Mouse (Mus musculus) left cerebral cortex, postnatal 36 days (tissue): ENCODE results near the gene Kcnc2. TPM values are rescaled to one million over a fixed set of nuclear protein-coding genes. Genes with fewer than 3 reads are reported as not detected.
"Not testable (repeated sequence)": the region's sequence is repeated elsewhere in the genome, so short reads cannot be mapped to it uniquely, and the experiment has no call there.

Experiments used
- DNase-seq, 2 experiments: peaks; one replicate each; pipeline ENCODE4 v3.0.0; 2021 to 2022; ENCODE audit warnings: low spot score in 2 of 2, mixed read lengths in 1 of 2
- intact Hi-C: fragments of 180-260 bp; cut with DNase I; formaldehyde crosslinking; loops from one replicate; pipeline ENCODE4 v1.15.1; 2025
- total RNA-seq, 2 experiments: library from RNA; stranded (reverse); gene quantifications; 2 replicates each; pipeline ENCODE4 v1.2.3; 2021

Kcnc2 gene
- 10 to 100 TPM; 82.0 to 92.6 TPM for total RNA-seq

DNA sequence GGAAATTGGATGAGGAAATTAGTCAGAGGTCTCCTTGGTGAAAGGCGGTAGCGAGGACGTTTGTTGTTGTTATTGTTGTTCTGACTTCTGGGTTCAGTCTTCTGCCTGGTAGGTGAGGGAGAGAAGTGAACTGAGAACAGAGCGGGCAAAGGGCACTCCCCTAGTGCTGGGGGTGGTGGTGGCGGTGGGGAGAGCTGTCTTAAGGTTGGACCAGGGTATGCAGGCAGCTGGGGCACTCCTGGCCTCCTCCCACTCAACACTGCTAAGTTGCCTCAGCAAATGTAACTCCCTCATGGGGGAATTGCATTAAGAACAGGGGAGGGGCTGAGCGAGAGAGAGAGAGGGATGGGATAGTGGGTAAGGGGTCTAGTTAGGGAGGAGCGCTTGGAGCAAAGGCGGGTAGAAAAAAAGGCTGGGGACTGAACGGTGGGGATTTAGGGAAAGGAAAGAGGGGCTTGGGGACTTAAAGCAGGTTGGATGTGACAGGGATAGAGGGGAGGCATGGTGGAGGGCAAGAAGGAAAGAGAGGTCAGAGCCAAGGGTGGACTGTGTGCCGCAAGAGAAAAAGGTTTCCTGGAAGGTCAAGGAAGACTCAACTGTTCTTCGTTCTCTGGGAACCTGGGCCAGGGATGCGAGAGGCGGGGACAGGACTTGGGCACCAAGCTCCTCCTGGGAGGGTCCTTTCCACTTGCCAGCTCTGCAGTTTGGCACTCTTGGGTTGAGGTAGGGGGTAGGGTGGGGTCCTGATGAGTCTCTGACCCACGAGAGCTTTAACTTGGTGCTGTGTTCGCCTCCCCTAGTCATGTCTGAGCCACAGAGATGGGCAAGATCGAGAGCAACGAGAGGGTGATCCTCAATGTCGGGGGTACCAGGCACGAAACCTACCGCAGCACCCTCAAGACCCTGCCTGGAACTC is at the start of gene Kcnc2:
Gene Kcnc2, plus strand, starts transcription at position 235 of the 916 bp plus-strand sequence.
- intact Hi-C loops = no loop called here
- DNase-seq = peak in 1 of 2 experiments; percentile 13

DNA sequence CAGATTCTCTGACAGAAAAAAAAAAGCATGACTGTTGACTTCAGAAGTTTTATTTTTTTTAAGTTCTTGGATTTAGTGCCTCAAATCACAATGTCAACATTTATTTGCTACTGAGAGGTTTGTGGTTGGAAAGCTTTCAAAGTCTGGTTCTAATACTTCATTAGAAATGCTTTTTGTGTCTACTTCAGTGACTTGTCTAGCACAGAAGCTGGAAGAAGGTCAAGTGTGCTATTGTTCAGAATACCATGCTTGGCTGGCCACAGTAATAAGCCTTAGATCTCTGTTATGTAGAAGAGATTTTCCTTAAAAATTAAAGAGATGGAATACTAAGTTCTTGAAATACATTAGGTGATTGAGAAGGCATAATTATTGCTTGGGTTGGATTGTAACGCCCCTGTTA is 43.8 kb upstream of the Kcnc2 start:
- intact Hi-C loops = no loop called here
- no peak for DNase-seq

DNA sequence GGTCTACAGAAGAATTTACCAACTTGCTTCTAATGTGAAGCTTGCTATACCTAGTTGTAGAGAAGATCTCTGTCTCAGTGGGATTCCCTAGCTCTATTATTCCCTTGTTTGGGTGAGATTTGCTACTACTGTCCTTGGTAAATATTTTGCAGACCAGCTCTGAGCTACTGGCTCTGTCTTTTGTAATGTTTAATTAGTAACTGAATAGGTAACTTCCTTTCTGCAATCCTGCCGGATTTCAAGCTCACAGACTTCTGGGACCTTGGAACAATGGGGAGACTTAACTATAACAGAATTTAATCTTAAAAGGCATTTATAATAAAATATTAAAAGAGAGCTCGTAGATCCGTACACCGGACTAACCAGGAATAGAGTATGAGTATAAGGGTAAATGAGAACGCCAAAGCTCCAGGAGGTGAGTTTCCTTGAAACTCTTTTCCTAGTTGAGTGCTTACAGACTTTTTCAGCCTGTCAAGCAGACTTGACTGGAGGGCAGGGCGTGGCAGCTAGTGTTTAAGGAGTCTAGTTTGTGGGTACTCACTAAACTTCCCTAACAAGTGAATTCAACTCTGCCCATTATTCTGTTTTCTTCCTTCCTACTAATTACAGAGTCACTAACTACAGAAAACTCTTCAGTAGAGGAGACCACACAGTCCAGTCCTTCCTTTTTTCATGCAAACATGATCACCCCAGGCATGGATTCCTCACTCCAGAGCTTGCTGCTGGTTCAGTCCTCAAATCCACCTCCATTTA is 41.7 kb upstream of the Kcnc2 start:
- DNase-seq, intact Hi-C loops: not testable (repeated sequence)

DNA sequence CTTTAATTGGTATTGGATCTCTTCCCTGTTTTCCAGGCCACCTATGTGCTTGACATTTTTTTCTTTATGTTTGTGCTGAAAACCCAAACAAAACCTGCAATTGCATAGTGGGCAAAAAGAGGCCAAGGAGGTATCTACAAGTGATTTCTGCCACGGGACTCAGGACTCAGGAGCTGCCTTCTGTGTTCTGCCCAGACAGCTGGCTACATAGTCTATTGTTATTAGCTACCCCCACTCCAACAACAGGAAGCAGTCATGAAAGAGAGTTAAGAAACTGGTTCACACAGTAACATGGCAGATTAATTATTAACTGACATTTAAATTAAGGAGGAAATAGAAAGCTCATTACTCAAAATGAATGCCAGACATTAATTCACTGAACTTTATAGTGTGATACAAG is 38.2 kb upstream of the Kcnc2 start:
- intact Hi-C loops = not testable (repeated sequence)

DNA sequence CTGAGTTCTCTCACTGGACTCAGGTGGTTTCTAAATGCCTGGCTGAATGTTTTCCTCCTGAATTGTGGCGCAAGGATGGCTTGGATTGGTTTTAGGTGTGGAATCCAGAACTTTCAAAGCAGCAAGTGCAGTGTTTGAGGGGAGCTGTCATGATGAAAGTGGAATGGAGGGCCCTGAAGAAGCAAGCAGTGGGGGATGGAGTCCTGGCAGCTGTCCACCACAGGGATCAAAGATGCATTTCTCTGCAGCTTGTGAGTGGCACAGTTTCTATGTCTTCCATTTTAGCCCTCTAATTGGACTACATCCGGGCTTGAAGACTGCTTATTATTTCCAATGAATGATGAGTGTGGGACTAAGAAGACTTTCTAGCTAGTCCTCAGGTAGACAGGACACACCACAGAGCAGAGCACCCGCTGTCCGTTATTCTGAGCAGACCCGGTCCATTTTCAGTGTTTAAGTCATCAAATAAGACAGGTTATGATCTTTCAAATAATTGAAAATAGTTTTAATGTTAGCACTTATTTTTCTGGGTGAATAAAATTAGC is 35.5 kb upstream of the Kcnc2 start:
- intact Hi-C loops, DNase-seq: not testable (repeated sequence)

More for the DNA sequence above, 38.2 kb upstream of the Kcnc2 start:
- DNase-seq = not testable (repeated sequence)

DNA sequence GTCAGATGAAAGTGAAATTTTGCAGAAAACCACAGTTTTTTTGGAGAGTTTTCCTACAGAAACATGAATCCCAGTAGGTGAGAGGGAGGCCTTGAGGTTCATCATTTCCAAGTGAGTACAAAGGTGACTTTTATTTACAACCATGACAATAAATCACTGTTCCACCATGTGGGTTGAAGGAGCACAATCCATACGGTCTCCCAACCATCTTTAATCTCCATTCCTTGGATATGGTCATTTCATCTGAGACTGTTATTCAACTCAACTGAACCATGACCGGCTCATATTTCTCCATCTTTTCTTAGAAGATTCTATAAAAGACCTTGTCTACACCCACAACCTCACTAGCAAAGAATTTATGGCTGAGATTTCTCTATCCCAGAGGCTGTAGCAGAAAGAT is 22.6 kb upstream of the Kcnc2 start:
- intact Hi-C loops = no loop called here
- no peak for DNase-seq

DNA sequence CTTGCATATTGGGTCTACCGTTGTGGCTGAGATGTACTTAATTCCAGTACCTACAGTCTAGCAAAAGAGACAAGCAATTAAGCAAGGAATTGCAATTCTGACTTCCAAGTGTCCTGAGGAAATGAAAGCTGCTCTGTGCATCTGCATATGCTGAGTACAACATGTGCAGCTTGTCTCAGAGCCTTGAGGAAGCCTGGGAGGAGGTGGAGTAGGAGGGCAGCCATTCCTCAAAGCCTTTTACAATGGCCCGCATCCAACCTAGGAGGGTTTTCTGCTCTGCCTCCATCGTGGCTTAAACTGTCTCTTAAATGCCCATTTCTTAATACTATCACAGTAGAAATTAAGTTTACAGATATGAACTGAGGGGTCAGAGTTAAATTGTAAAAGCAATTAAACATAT is 7.5 kb upstream of the Kcnc2 start:
- intact Hi-C loops = loop anchor here (10.0 kb wide), 1 partner anchor 141 kb away; no protein-coding TSS in a partner anchor
- peak; percentile 38 to 48 for DNase-seq

DNA sequence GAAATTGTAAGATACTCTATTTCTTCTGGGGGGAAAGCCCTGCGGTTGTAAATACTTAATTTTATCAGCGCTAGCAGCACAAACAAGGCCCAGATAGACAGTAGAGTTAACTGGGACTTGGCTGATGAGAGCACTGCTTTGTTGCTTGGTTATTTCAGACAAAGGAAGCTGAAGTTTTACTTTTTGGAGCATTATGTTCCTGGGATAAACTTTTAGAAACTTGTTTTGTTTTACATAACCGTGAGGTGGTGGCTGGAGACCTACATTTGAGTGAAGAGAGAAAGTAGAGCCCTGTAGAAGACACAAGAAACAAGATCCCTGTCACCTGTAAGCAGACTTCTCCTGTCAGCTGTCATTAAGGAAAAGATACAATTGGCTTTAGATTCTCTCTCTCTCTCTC is 1.4 kb upstream of the Kcnc2 start:
- intact Hi-C loops = loop anchor here (10.0 kb wide), 1 partner anchor 135 kb away; no protein-coding TSS in a partner anchor
- no peak for DNase-seq

DNA sequence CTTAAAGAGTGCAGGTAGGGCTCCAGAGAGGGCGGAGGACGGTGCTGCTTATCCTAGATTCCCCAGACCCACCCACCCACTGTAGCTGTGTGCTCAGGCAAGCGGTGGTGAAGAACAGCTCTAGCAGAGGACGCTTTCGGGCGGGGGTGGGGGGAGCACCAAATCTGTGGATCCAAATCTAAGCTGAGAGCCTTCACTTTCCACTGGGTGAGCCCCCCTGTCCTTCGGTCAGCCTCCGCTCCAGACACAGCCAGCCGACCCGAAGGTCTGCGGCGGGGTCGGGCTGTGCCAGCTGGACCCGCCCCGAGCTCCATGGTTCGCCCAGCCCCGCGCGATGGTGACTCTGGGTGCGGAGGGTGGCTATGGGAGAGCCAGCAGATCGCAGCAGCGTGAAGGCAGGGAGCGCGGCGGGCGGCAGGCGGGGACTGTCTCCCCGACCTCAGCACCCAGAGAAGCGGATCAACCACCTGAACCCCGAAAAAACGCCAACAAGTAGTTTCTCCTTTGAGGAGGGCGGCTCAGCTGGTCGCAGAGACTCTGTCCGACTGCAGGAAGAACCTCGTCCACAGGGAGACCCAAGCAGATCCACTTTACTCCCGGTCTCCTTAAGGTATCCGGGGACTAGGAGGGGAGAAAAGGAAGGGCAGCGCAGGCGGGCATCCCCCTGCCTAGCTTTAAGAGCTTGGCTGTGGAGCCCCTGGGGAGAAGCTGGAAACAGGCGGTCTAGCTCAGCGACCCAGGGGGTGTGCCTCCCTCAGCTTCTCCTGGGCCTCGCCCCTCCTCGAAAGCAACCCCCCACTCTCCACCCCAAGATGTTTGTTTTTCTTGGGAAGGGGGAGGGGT is 761 bp upstream of the Kcnc2 start:
- peak; percentile 45 to 60 for DNase-seq
- intact Hi-C loops = loop anchor here (10.0 kb wide), 1 partner anchor 135 kb away; no protein-coding TSS in a partner anchor

DNA sequence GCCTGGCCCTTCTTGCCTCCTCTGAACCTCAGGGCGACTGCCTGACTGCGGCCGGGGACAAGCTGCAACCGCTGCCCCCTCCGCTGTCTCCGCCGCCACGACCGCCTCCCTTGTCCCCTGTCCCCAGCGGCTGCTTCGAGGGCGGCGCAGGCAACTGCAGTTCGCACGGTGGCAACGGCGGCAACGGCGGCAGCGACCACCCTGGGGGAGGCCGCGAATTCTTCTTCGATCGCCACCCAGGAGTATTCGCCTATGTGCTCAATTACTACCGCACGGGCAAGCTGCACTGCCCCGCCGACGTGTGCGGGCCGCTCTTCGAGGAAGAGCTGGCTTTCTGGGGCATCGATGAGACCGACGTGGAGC is 863 bp downstream of the Kcnc2 start:
- intact Hi-C loops = no loop called here
- peak in 1 of 2 experiments; percentile 38 for DNase-seq

DNA sequence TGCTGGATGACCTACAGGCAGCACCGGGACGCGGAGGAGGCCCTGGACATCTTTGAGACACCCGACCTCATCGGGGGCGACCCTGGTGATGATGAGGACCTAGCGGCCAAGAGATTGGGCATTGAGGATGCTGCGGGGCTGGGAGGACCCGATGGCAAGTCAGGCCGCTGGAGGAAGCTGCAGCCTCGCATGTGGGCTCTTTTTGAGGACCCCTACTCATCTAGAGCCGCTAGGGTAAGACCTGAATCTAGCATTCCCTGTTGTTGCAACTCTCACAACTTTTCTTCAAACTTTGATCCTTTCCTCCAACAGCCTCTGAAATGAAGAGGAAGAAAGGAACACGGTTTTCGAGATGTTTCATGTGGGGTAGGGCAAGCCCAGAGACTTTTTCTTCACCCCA is 1.2 kb downstream of the Kcnc2 start:
- intact Hi-C loops = no loop called here
- DNase-seq = no peak

DNA sequence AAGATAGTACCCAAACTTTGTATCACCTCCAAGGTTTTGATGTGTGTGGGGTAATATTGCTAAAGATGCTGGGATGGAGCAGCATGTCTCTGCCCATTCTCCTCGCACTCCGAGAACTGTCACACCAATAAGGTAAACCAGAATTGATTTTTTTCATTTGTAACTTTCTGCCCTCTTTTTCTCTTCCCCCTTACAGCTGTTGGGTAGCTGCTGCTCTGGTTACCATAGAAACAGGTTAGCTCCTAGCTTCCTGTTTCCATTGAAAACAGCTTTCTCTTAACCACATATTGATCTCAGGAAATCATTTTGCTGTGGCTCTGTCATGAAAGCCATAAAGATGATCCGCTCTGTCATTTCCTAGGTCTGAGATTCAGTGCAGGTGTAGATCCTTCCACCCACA is 7.1 kb downstream of the Kcnc2 start:
- intact Hi-C loops = no loop called here

DNA sequence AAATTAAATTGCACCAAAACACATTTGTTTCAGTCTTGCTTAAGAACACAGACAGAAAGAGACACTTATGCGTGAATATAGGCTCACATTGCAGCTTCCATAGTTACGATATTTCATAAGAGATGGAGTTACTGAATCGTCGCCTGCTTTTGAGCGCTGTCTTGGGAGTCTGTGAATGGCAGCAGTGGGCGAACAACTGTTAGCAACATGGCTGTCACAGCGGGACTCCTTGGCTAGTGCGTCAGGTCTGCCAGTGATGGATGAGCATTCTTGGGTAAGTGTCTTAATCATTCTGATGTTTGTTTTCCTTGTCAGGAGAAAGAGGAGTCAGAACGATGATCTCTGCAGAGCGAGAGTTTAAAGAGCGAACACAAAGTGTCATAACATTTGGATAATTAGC is 44.2 kb downstream of the Kcnc2 start:
- intact Hi-C loops = no loop called here

More for the DNA sequence above, 7.1 kb downstream of the Kcnc2 start:
- DNase-seq = no peak

DNA sequence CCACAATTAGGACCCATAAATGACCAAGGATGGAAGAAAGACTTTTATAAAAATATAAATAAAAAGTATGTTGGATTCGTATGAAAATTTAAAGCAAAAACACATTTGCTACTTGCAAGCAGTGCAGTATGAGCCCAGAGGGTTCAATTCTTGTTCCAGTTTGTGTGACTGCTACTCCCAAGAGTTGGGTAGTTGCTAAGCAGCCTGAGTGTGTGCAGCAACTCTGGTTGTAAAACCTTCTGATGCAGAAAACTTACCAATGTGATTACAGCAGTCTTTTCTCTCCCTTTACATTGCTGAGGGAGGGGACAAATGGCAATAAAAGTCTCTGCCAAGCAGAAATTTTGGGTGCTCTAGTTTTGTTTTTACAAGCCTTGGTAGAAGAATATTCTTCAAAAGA is 46.9 kb downstream of the Kcnc2 start:
- intact Hi-C loops = no loop called here
- no peak for DNase-seq

More for the DNA sequence above, 44.2 kb downstream of the Kcnc2 start:
- DNase-seq = peak; percentile 20 to 23

DNA sequence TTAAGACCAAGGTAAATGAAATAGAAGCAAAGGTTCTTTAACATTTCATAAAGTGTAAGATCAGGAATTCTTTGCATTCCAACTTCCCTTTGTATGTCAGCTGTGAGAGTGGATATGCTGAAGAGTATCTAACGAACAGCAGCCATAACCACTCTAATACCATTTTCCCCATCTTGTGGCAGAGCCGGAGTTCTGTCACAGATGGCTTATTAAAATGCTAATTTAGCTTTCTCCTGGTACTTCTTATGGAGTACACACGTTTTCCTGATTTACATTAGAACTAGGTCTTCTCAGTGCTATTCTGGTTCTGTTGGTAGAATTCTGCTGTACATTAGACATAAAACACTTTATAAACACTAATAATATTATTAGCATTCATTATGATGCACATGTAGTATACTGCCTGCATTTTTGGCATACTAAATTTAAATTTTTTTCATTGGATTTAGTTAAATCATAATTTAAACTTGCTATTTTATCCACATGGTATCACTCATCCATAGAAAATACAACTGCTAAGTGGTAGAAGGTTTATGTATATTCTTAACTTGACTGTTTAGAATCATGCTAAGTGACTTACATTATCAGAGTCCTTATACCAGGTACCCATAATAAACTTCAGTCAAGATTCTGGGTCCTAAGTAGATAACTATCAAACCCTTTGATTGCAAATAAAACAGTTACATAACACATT is 86.9 kb downstream of the Kcnc2 start:
- no peak for DNase-seq
- intact Hi-C loops = no loop called here

DNA sequence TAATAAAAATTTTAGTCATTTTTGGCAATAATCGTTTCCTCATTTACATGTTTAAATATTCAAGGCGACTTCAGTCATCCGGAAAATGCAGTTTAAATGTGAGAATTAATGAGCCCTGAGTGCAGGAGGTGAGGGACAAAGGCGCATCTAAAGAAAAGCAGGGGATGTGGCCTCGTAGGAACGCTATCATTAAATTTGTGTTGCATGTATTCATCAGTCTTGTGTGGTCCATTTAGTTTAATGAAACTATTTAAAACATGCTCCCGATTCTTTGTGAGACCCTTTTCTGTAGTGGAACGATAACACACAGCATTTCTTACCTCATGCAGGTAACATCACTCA is 87.4 kb downstream of the Kcnc2 start:
- intact Hi-C loops = no loop called here
- no peak for DNase-seq

DNA sequence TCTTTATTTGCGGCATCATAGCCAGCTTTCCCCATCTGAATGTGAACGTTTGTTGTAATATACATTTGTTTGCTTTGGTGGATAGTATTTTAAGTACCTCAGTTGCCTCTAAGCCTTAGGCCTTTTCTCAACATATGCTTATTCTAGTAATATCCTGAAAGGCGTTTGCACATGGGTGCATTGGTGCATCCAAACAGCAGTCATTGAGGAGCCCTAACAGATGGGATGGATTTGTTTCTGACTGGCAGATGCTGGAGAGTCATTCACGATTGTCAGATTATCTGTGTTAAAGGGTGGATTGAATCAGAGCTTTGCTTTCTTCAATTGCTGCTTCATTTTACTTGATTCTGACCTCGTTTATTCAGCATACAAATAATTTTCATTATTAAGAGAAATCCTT is 89.8 kb downstream of the Kcnc2 start:
- DNase-seq = no peak
- intact Hi-C loops = no loop called here

DNA sequence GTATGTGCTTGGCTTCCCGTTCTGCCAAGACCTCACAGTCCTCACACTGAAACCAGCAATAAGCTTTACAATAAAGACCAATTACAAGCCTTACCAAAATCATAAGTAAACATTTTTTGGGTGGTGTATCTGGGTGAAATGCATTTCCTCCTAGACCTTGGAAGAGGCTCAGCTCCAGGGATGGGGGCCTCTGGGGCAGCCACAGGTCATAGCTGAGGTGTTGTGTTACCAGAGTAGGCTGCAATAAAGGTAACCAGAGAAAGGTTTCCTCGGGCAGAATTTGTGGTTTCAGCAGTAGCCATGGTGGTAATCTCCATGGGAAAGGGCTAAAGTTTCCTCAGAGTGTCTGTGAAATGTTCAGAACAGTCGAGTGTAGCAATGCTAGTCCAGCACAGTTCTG is 97.4 kb downstream of the Kcnc2 start:
- intact Hi-C loops = no loop called here
- DNase-seq = no peak

DNA sequence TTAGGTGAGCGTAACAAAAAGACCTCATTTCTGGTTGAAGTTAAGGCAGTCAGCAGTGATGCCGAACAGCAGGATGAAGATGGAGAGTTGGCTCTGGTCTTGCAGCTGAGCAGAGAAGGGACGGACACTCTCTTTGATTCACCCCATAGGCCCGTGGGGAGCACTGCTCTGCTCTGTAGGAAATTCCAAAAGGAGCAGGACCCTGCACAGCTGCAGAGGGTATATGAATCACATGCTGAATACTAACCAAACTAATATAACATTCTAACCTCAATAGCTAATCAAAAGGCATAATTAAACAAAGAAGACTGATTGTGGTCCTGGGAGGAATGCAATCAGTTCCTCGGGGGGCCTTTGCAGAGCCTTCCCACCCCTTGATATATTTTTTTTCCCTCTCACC is 106.2 kb downstream of the Kcnc2 start:
- no peak for DNase-seq
- intact Hi-C loops = no loop called here
